12 mouse cellular contexts compared by ENCODE assay signal in genomic region chr2:37818761-37819525, GRCm38 (mm10). TPM values are rescaled to one million over a fixed set of nuclear protein-coding genes. Genes with fewer than 3 reads are reported as not detected.
DNase-seq lines count a peak whose midpoint lies in the region.
"Had no signal": no experiment of that assay in that cellular context is flagged by ENCODE, and none has a peak within 500 bp of the region (broad histone marks: within the 10 kb centered on the region; RNA-seq: fewer than 3 reads in every experiment).

No protein-coding gene starts in this region.

- H3K9me3 ChIP-seq in hindbrain, embryonic 10.5 days, result no peaks in the 10 kb centered on the region
- H3K9me3 ChIP-seq: limb, embryonic 12.5 days had no signal

- peak; percentile 42 for DNase-seq in right cerebral cortex, postnatal 4 days
- no peak for DNase-seq in right cerebral cortex, postnatal 36 days (ENCODE audit: low spot score in 2 of 2)
- DNase-seq in hindbrain, embryonic 10.5 days (ENCODE audit: low spot score), result no peak
- DNase-seq in mesoderm, embryonic 11.5 days (ENCODE audit: low read depth, low spot score), result peak; percentile 23
- peak; percentile 73 for DNase-seq in retina, postnatal 1 day
- no peak for DNase-seq in testis, postnatal 14 days (ENCODE audit: low spot score)
- no peak for DNase-seq in heart, postnatal 14 days
- DNase-seq in frontal cortex, adult 2 months (ENCODE audit: extremely low spot score in 1 of 2, low spot score in 1 of 2), result no peak
- DNase-seq: cerebellum, postnatal 36 days; kidney, postnatal 4 days; lung, embryonic 14.5 days had no signal

- peak overlapping the region; percentile 69 for H3K27ac ChIP-seq in hindbrain, embryonic 10.5 days
- H3K27ac ChIP-seq: limb, embryonic 12.5 days had no signal

- peaks cover 10% of the 10 kb centered on the region for H3K27me3 ChIP-seq in hindbrain, embryonic 10.5 days (ENCODE audit: insufficient read depth, poor library complexity, severe bottlenecking)
- H3K27me3 ChIP-seq: limb, embryonic 12.5 days had no signal

- no peak overlapping the region for H3K4me3 ChIP-seq in hindbrain, embryonic 10.5 days
- H3K4me3 ChIP-seq: limb, embryonic 12.5 days had no signal

- H3K36me3 ChIP-seq in hindbrain, embryonic 10.5 days, result no peaks in the 10 kb centered on the region

- intact Hi-C loops in heart, postnatal 14 days (cut with DNase I), result loop anchor here (10.0 kb wide), 2 partner anchors 776 to 836 kb away; no protein-coding TSS in a partner anchor

- 12% methylated on average over 5 of the region's 5 CpGs for WGBS in hindbrain, embryonic 10.5 days

- H3K4me1 ChIP-seq in hindbrain, embryonic 10.5 days (replicated peaks), result peaks cover 34% of the 10 kb centered on the region

RNA-seq across cellular contexts. Expression of gene Crb2, which starts 42.9 kb away (rescaled TPM):
- 19.5 and 20.5 TPM in 2 replicates for polyA plus RNA-seq in hindbrain, embryonic 10.5 days (2016; fragmentation: Nextera tagmentation; extraction: Ambion mirVana)
- 1 to 10 TPM; 1.1 to 1.5 TPM for total RNA-seq in heart, postnatal 14 days (2021)
- polyA plus RNA-seq in frontal cortex, adult 2 months (2012; rRNA removed), result 1.7 and 2.0 TPM in 2 replicates

Comparison
In these comparisons a context has a peak if more than half of its experiments do, and no peak if none do; other contexts are left out.
1. DNase-seq: peak in right cerebral cortex, postnatal 4 days (single experiment), mesoderm, embryonic 11.5 days (single experiment) and retina, postnatal 1 day (single experiment); none in right cerebral cortex, postnatal 36 days (0 of 2), hindbrain, embryonic 10.5 days (single experiment), testis, postnatal 14 days (single experiment), heart, postnatal 14 days (0 of 2) and frontal cortex, adult 2 months (0 of 2).